Mouse (Mus musculus) central nervous system, embryonic 11.5 days (tissue): ENCODE measurements around the gene Col1a2. TPM values are rescaled to one million over a fixed set of nuclear protein-coding genes. Genes with fewer than 3 reads are reported as not detected.

ENCODE experiments used
- polyA plus RNA-seq: library from polyadenylated mRNA; depleted of rRNA; stranded (reverse); fragments of >200 nt; gene quantifications from 2 replicates; pipeline ENCODE4 v1.2.3, GENCODE M21; 2012; rRNA removed

Col1a2 gene
- 163 and 180 TPM in 2 replicates for polyA plus RNA-seq

DNA sequence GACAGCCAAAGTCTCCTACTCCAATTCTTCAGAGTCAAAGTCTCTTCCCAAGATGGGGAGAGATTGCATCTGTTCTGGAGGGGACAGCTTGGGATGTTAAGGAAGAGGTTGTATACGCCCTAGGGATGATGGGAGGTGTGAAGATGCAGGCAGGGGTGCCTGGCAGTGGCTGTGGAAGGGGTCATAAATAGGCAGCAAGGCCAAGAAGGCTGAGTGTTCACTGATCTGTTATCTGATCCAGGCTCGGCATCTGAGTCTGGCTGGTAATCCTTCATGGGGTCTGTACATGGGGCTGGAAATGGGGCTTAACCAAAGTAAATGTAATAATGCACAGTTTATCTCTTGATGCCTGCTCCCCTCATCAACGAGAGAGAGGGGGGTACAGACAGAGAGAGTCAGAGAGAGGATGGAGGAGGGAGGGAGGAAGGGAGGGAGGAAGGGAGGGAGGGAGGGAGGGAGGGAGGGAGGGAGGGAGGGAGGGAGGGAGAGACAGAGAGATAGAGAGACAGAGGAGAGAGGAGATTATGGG is at the start of gene Col1a2:
Gene Col1a2 (plus strand): TSS at position 212 of the 529 bp plus-strand sequence.

Other genes starting within 250 kb of the Col1a2 start
- 28.9 and 55.2 TPM in 2 replicates for gene Casd1, start 96.0 kb downstream of the Col1a2 start, polyA plus RNA-seq
- 34.4 and 47.1 TPM in 2 replicates for gene Sgce, start 242.4 kb downstream of the Col1a2 start, polyA plus RNA-seq
- 50.7 and 145 TPM in 2 replicates for gene Peg10, start 242.5 kb downstream of the Col1a2 start, polyA plus RNA-seq